Mouse (Mus musculus) liver, embryonic 14.5 days (tissue): ENCODE measurements around the gene Scgn. TPM values are rescaled to one million over a fixed set of nuclear protein-coding genes. Genes with fewer than 3 reads are reported as not detected.
A peak's percentile ranks its signal among the peaks of the same experiment; 100 is the strongest.

Experiments
- ATAC-seq: fragments of 200-750 bp; cut with Nextera tagmentation; 2 replicates; pipeline ENCODE4 v1.8.0; 2017; ENCODE audit warnings: moderate number of reproducible peaks, mild to moderate bottlenecking, moderate library complexity; ENCODE audit not compliant: insufficient read depth
- DNase-seq, 3 experiments: peaks; one replicate each; pipeline ENCODE4 v3.0.0-alpha.2; 2012 to 2013; ENCODE audit warnings: low read depth in 3 of 3, low spot score in 3 of 3
- H3K27ac ChIP-seq: fragments of 300-500 bp; sonication (generic); 2 replicates; pipeline ENCODE4 v1.5.1; 2014; ENCODE audit warnings: moderate library complexity, mild to moderate bottlenecking, control low read depth, inconsistent platforms
- H3K27me3 ChIP-seq: fragments of 300-500 bp; sonication (generic); 2 replicates; pipeline ENCODE4 v1.6.1; 2014; ENCODE audit warnings: mild to moderate bottlenecking, low read length, moderate library complexity; ENCODE audit not compliant: control insufficient read depth, insufficient read depth
- H3K36me3 ChIP-seq: fragments of 300-500 bp; sonication (generic); replicated peaks from 2 replicates; pipeline ENCODE4 v1.6.1; 2014; ENCODE audit warnings: low read depth; ENCODE audit not compliant: control insufficient read depth, insufficient read depth
- H3K4me1 ChIP-seq, 2 experiments: fragments of 200-500 bp in 1 of 2; fragments of 300-500 bp in 1 of 2; sonication (generic) in 1 of 2; replicated peaks; 2 replicates each; pipeline ENCODE4 v1.6.1; 2012 to 2014; ENCODE audit warnings: antibody characterized with exemption in 1 of 2, inconsistent platforms in 1 of 2, low read length in 1 of 2; ENCODE audit not compliant: control insufficient read depth in 2 of 2, insufficient read depth in 2 of 2
- H3K4me2 ChIP-seq: fragments of 300-500 bp; sonication (generic); 2 replicates; pipeline ENCODE4 v1.6.1; 2014; ENCODE audit warnings: low read depth, mild to moderate bottlenecking, control low read depth, moderate library complexity
- H3K4me3 ChIP-seq, 2 experiments: fragments of 200-500 bp in 1 of 2; fragments of 300-500 bp in 1 of 2; sonication (generic) in 1 of 2; 2 replicates each; pipeline ENCODE4 v1.5.1; 2012 to 2014; ENCODE audit warnings: low read depth in 2 of 2, low read length in 2 of 2, mild to moderate bottlenecking in 2 of 2, control low read depth in 1 of 2, inconsistent platforms in 1 of 2, moderate library complexity in 1 of 2; ENCODE audit not compliant: insufficient read depth in 1 of 2
- H3K9ac ChIP-seq: fragments of 300-500 bp; sonication (generic); replicated peaks from 2 replicates; pipeline ENCODE4 v1.6.1; 2014; ENCODE audit warnings: mild to moderate bottlenecking, control low read depth, moderate library complexity
- H3K9me3 ChIP-seq: fragments of 300-500 bp; sonication (generic); 2 replicates; pipeline ENCODE4 v1.6.1; 2016; ENCODE audit warnings: low read length, mixed read lengths; ENCODE audit not compliant: control insufficient read depth
- CTCF ChIP-seq: IDR thresholded peaks from 2 replicates; pipeline ENCODE4 v1.5.1; 2016; ENCODE audit warnings: antibody characterized with exemption, low read depth, control low read depth
- EP300 ChIP-seq: IDR thresholded peaks from 2 replicates; pipeline ENCODE4 v1.6.1; 2016; ENCODE audit warnings: antibody characterized with exemption, low read depth
- WGBS: fragments of 180-500 bp; shearing (Covaris S2); extraction: QIAGEN DNeasy Blood & Tissue Kit; methylation state at CpG from one replicate; pipeline ENCODE4 v1.1.7; 2014; ENCODE audit not compliant: insufficient replicate concordance; 5-methylcytosine and 5-hydroxymethylcytosine counted together
- polyA plus RNA-seq, 2 experiments: library from polyadenylated mRNA; depleted of rRNA in 1 of 2; stranded (reverse) in 1 of 2; unstranded in 1 of 2; fragments of >200 nt; fragmentation: Nextera tagmentation in 1 of 2; extraction: Ambion mirVana in 1 of 2; gene quantifications; 2 replicates each; pipeline versions ENCODE4 v1.2.1 to v1.2.3; 2012 to 2014

Scgn gene
- polyA plus RNA-seq, 2 experiments = not detected

DNA sequence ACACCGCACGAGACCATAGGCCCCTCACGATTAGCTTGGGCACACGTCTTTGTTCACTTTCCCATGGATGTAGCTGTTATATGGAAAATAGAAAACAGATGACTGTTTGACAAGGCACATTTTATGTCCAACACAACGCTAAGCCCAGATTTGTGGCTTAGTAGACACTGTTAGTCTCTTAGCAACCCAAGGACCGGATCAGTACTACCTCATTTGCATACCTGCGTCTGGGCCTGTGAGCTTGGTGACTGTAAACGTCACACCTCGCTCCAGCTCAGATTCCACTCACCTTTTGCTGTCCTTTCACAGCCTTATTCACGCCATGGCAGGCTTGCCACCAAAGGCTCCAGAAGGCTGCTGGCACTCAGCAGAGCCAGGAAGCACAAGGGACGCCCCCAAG, 60.1 kb downstream of the Scgn start:
- no peak overlapping the region for H3K27ac ChIP-seq
- no peaks in the 10 kb centered on the region; a peak in 1 of 4 replicates for H3K4me1 ChIP-seq
- TF ChIP-seq EP300 (no peak), CTCF (no peak)
- no peak overlapping the region for H3K4me2 ChIP-seq
- no peak for ATAC-seq
- 70% methylated on average over 11 of the region's 11 CpGs for WGBS
- no peak overlapping the region for H3K9ac ChIP-seq
- no peak overlapping the region for H3K4me3 ChIP-seq
- DNase-seq = no peak
- no peaks in the 10 kb centered on the region for H3K9me3 ChIP-seq
- H3K27me3 ChIP-seq = no peaks in the 10 kb centered on the region
- H3K36me3 ChIP-seq = no peaks in the 10 kb centered on the region

DNA sequence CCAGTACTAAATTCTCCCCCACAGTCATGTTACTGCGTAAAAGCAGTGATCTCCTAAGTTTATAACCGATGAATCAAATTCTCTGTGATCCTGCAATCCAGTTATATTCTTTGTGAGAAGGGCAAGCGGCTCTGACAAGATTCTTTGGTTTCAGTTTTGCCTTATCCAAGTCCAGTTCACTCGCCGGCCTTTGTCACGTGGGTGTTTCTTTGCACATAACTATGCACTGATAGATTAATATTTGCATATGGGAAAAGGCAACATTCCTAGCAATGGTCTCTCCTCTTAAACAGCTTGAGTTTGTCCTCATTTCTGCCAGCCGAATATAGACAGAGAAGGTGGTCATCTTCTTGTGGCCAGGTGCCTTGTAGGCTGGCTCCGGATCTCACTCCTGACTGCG, 60.6 kb downstream of the Scgn start:
- no peak for TF ChIP-seq CTCF
- no peak for TF ChIP-seq EP300
- Histone ChIP-seq H3K9me3 (no peaks in the 10 kb centered on the region), H3K27me3 (no peaks in the 10 kb centered on the region), H3K4me2 (no peak overlapping the region), H3K4me3 (no peak overlapping the region), H3K36me3 (no peaks in the 10 kb centered on the region), H3K9ac (no peak overlapping the region), H3K27ac (no peak overlapping the region), H3K4me1 (no peaks in the 10 kb centered on the region; a peak in 1 of 4 replicates)
- WGBS = 78% methylated on average over 9 of the region's 9 CpGs
- no peak for DNase-seq
- ATAC-seq = no peak

DNA sequence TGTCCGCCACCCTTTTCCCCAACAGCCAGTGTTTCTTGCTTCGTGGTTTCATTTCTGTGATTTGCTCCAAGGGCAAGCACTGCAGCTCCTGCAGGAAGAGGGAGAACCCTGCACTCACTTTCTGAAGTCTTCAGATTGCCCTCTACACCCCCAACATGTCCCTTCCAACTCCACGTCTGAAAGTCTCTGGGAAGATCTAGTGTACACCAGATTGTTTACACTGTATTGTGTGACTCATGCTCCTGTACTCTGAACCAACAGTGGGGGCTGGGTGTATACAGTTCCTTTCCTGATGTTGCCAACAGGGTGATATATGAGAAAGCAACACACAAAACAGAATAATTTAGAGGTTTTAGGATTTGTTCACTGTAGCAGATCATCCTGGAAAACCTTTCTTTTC, 62.4 kb downstream of the Scgn start:
- Histone ChIP-seq H3K27ac (no peak overlapping the region), H3K9me3 (no peaks in the 10 kb centered on the region), H3K27me3 (no peaks in the 10 kb centered on the region), H3K4me2 (peak overlapping the region; percentile 15; the same call in 1 of the 2 replicates), H3K4me1 (no peaks in the 10 kb centered on the region; a peak in 1 of 4 replicates), H3K36me3 (no peaks in the 10 kb centered on the region), H3K4me3 (no peak overlapping the region), H3K9ac (no peak overlapping the region)
- WGBS = 24% methylated on average over 3 of the region's 3 CpGs
- TF ChIP-seq EP300 = no peak
- no peak for TF ChIP-seq CTCF
- no peak for ATAC-seq
- DNase-seq = no peak

DNA sequence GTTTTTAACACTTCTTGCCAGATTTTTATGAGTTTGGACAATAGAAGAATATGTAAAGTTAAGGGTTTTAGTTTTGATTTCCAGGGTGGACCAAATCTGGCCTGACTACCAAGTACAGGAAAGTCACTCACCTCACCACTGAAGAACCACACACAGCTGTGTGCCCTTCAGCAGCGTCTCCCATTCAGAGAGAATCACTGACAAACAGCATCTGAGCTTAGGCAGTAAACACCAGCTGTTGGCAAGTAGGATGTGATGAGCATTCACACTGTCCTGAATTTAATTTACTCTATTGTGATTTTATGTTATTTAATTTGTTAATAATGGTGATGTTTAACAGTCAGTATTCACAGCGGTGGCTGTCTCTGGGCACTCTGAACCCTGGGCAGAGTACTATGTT, 65.2 kb downstream of the Scgn start:
- no peak overlapping the region for H3K4me2 ChIP-seq
- H3K4me3 ChIP-seq = no peak overlapping the region
- no peak overlapping the region for H3K27ac ChIP-seq
- WGBS = 51% methylated on average over 2 of the region's 2 CpGs
- H3K4me1 ChIP-seq = no peaks in the 10 kb centered on the region; a peak in 1 of 4 replicates
- H3K9me3 ChIP-seq = no peaks in the 10 kb centered on the region
- H3K36me3 ChIP-seq = no peaks in the 10 kb centered on the region
- no peak for ATAC-seq
- no peaks in the 10 kb centered on the region for H3K27me3 ChIP-seq
- H3K9ac ChIP-seq = no peak overlapping the region
- TF ChIP-seq EP300 (no peak), CTCF (no peak)
- no peak for DNase-seq

DNA sequence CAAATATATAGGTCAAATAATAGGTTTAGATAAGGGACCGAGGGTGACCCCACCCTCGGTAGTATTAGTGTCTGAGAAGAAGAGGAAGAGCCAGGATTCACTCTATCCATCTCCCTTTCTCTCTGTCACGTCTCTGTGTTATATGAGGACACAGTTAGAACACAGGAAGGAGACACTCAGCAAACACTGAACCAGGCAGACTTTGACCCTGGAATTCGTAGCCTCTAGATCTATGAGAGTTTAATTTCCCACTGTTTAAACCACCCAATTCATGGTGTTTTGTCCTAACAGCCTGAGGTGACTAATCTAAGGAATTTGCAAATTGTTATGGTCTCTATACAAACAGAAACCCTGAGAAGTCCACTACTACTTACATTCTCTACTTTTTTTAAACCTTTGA, 73.3 kb downstream of the Scgn start:
- Histone ChIP-seq H3K27me3 (no peaks in the 10 kb centered on the region), H3K9me3 (no peaks in the 10 kb centered on the region), H3K4me2 (no peak overlapping the region), H3K4me3 (no peak overlapping the region), H3K9ac (no peak overlapping the region), H3K4me1 (peaks cover 11 to 28% of the 10 kb centered on the region in 2 experiments; a peak in 2 of 4 replicates), H3K36me3 (no peaks in the 10 kb centered on the region), H3K27ac (no peak overlapping the region)
- ATAC-seq = no peak
- DNase-seq = no peak
- TF ChIP-seq EP300 (no peak), CTCF (no peak)
- 19% methylated on average over 4 of the region's 4 CpGs for WGBS
